ENCODE assay signal across 15 mouse cellular contexts in the genomic region with DNA sequence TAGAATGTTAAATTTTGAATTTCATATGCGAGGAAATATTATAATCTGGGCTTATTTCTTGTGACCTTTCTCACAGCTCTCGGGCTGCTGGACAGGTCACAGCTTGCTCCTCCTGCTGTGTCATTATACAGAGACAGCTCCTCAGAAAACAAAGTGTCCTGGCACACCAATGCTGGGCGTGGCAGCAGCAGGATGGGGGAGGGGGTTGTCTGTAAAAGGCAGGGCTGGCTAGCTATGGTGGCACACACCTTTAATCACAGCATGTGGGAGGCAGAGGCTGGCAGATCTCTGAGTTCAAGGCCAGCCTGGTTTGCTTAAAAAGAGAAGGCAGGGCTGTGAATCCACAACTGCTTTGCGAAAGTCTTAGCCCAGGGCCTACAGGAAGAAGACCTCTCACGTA.
"Had no signal": no experiment of that assay in that cellular context is flagged by ENCODE, and none has a peak within 500 bp of the region (broad histone marks: within the 10 kb centered on the region; RNA-seq: fewer than 3 reads in every experiment).

No protein-coding gene starts in this region.

- H3K9ac ChIP-seq: limb, embryonic 12.5 days; liver, embryonic 12.5 days; liver, embryonic 15.5 days; lung, embryonic 15.5 days; midbrain, embryonic 12.5 days; midbrain, embryonic 15.5 days; neural tube, embryonic 12.5 days; neural tube, embryonic 15.5 days; stomach, embryonic 15.5 days had no signal

- H3K4me3 ChIP-seq: layer of hippocampus, adult 2 months; limb, embryonic 12.5 days; liver, embryonic 12.5 days; liver, embryonic 15.5 days; lung, embryonic 15.5 days; midbrain, embryonic 12.5 days; midbrain, embryonic 15.5 days; neural tube, embryonic 12.5 days; neural tube, embryonic 15.5 days; stomach, embryonic 15.5 days had no signal

- H3K9me3 ChIP-seq: limb, embryonic 12.5 days; liver, embryonic 12.5 days; liver, embryonic 15.5 days; lung, embryonic 15.5 days; midbrain, embryonic 12.5 days; midbrain, embryonic 15.5 days; neural tube, embryonic 12.5 days; neural tube, embryonic 15.5 days; stomach, embryonic 15.5 days had no signal

- H3K36me3 ChIP-seq: limb, embryonic 12.5 days; liver, embryonic 12.5 days; liver, embryonic 15.5 days; lung, embryonic 15.5 days; midbrain, embryonic 12.5 days; midbrain, embryonic 15.5 days; neural tube, embryonic 12.5 days; neural tube, embryonic 15.5 days; stomach, embryonic 15.5 days had no signal

- ATAC-seq: liver, embryonic 12.5 days had no signal

- H3K27ac ChIP-seq: kidney, postnatal 0 days; limb, embryonic 12.5 days; liver, embryonic 12.5 days; liver, embryonic 15.5 days; lung, embryonic 15.5 days; macrophage; midbrain, embryonic 12.5 days; midbrain, embryonic 15.5 days; neural tube, embryonic 12.5 days; neural tube, embryonic 15.5 days; stomach, embryonic 15.5 days had no signal

- H3K4me1 ChIP-seq: lung, embryonic 15.5 days had no signal

- H3K27me3 ChIP-seq: limb, embryonic 12.5 days; liver, embryonic 12.5 days; liver, embryonic 15.5 days; lung, embryonic 15.5 days; neural tube, embryonic 12.5 days; neural tube, embryonic 15.5 days; stomach, embryonic 15.5 days had no signal

- H3K4me2 ChIP-seq: limb, embryonic 12.5 days; liver, embryonic 12.5 days; liver, embryonic 15.5 days; lung, embryonic 15.5 days; midbrain, embryonic 12.5 days; midbrain, embryonic 15.5 days; neural tube, embryonic 12.5 days; neural tube, embryonic 15.5 days; stomach, embryonic 15.5 days had no signal

- DNase-seq: lung, adult 18-20 months; spleen, adult 18-20 months; thymus, adult 18-20 months had no signal
